ENCODE assay signal across 9 mouse cellular contexts in the genomic region with DNA sequence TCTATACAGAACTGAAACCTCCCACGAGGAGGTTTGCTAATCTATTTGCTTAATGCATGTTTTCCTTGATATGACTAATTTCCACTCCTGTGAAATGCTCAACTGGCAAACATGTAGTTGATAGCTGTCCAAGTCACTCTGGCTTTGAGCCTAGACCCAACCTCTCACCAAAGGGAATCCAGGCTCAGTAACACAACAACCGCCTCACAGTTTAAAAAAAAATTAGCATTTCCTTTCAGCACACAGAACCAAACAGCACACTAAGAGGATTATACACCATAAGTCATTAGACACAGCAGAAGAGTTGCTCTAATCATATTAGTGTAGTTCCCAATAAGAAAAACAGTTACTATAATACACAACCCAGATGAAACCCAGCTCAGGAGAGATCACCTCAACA. TPM values are rescaled to one million over a fixed set of nuclear protein-coding genes. Genes with fewer than 3 reads are reported as not detected.
DNase-seq lines count a peak whose midpoint lies in the region; ATAC-seq and TF ChIP-seq lines count a peak whose summit lies in the region.
"Had no signal": no experiment of that assay in that cellular context is flagged by ENCODE, and none has a peak within 500 bp of the region (broad histone marks: within the 10 kb centered on the region; RNA-seq: fewer than 3 reads in every experiment).

No protein-coding gene starts in this region.

- H3K4me1 ChIP-seq in hindbrain, embryonic 15.5 days (replicated peaks) = 0 out of 2 replicates have a peak, but pooled peaks cover 2% of the 10 kb centered on the region
- H3K4me1 ChIP-seq in hindbrain, embryonic 10.5 days (replicated peaks) = no peaks in the 10 kb centered on the region
- H3K4me1 ChIP-seq in intestine, embryonic 16.5 days (ENCODE audit: control insufficient read depth, insufficient read depth, low read length) = 0 out of 2 replicates have a peak, but pooled peaks cover 3% of the 10 kb centered on the region
- H3K4me1 ChIP-seq: embryonic facial prominence, embryonic 12.5 days had no signal

- TF ChIP-seq CTCF in brain, embryonic 14.5 days (IDR thresholded peaks at IDR 0.05; ENCODE audit: borderline replicate concordance, extremely low read depth, insufficient read depth, insufficient read length) = no peak

- H3K27me3 ChIP-seq in hindbrain, embryonic 15.5 days = no peaks in the 10 kb centered on the region
- H3K27me3 ChIP-seq in hindbrain, embryonic 10.5 days (ENCODE audit: insufficient read depth, poor library complexity, severe bottlenecking) = no peaks in the 10 kb centered on the region
- no peaks in the 10 kb centered on the region for H3K27me3 ChIP-seq in intestine, embryonic 16.5 days (replicated peaks; ENCODE audit: control insufficient read depth, insufficient read depth, low read length)
- H3K27me3 ChIP-seq: embryonic facial prominence, embryonic 12.5 days had no signal

- no peak overlapping the region for H3K27ac ChIP-seq in hindbrain, embryonic 15.5 days (replicated peaks)
- no peak overlapping the region for H3K27ac ChIP-seq in hindbrain, embryonic 10.5 days
- no peak overlapping the region for H3K27ac ChIP-seq in intestine, embryonic 16.5 days (ENCODE audit: low read length)
- H3K27ac ChIP-seq: embryonic facial prominence, embryonic 12.5 days had no signal

- H3K9me3 ChIP-seq in hindbrain, embryonic 15.5 days = no peaks in the 10 kb centered on the region
- H3K9me3 ChIP-seq in hindbrain, embryonic 10.5 days = no peaks in the 10 kb centered on the region
- no peaks in the 10 kb centered on the region for H3K9me3 ChIP-seq in intestine, embryonic 16.5 days (ENCODE audit: control insufficient read depth, low read length)
- H3K9me3 ChIP-seq: embryonic facial prominence, embryonic 12.5 days had no signal

- TF ChIP-seq POLR2A in brain, embryonic 14.5 days (IDR thresholded peaks at IDR 0.05; ENCODE audit: borderline replicate concordance, extremely low read depth, insufficient read depth, insufficient read length, poor library complexity, severe bottlenecking) = no peak

- H3K4me2 ChIP-seq in hindbrain, embryonic 15.5 days = no peak overlapping the region
- H3K4me2 ChIP-seq in intestine, embryonic 16.5 days (ENCODE audit: low read depth, low read length) = no peak overlapping the region
- H3K4me2 ChIP-seq: embryonic facial prominence, embryonic 12.5 days had no signal

- no peak overlapping the region for H3K9ac ChIP-seq in hindbrain, embryonic 15.5 days
- H3K9ac ChIP-seq in intestine, embryonic 16.5 days (ENCODE audit: low read depth, low read length) = no peak overlapping the region
- H3K9ac ChIP-seq: embryonic facial prominence, embryonic 12.5 days had no signal

- no peak overlapping the region for H3K4me3 ChIP-seq in hindbrain, embryonic 15.5 days
- no peak overlapping the region for H3K4me3 ChIP-seq in hindbrain, embryonic 10.5 days
- H3K4me3 ChIP-seq in intestine, embryonic 16.5 days (ENCODE audit: low read length) = no peak overlapping the region
- H3K4me3 ChIP-seq: embryonic facial prominence, embryonic 12.5 days had no signal

- no peak for DNase-seq in hindbrain, embryonic 10.5 days (ENCODE audit: low spot score)
- peak; percentile 87 for DNase-seq in brain, embryonic 14.5 days (ENCODE audit: low read depth)
- DNase-seq in cerebellum, postnatal 14 days = peak; percentile 88 to 93
- DNase-seq in lung, postnatal 25 days (ENCODE audit: low spot score) = peak; percentile 17
- no peak for DNase-seq in neural tube, embryonic 10.5 days (ENCODE audit: extremely low spot score, low spot score)

- no peaks in the 10 kb centered on the region for H3K36me3 ChIP-seq in hindbrain, embryonic 15.5 days
- H3K36me3 ChIP-seq in hindbrain, embryonic 10.5 days = no peaks in the 10 kb centered on the region
- no peaks in the 10 kb centered on the region for H3K36me3 ChIP-seq in intestine, embryonic 16.5 days (ENCODE audit: control insufficient read depth, insufficient read depth, low read length)
- H3K36me3 ChIP-seq: embryonic facial prominence, embryonic 12.5 days had no signal

- ATAC-seq in hindbrain, embryonic 15.5 days (ENCODE audit: low FRiP score, low read depth) = peak; percentile 63; the same call in 1 of the 2 replicates
- ATAC-seq in intestine, embryonic 16.5 days = no peak
- ATAC-seq: Patski had no signal

- WGBS in hindbrain, embryonic 15.5 days = 51% methylated on average over 2 of the region's 2 CpGs
- WGBS in hindbrain, embryonic 10.5 days = 85% methylated on average over 2 of the region's 2 CpGs
- WGBS in intestine, embryonic 16.5 days = 48% methylated on average over 2 of the region's 2 CpGs

RNA-seq across cellular contexts. Expression of a gene that starts 33.2 kb away (rescaled TPM):
- 0.83 and 1.4 TPM in 2 replicates for polyA plus RNA-seq in hindbrain, embryonic 15.5 days (2015; fragmentation: Nextera tagmentation; extraction: Ambion mirVana)
- polyA plus RNA-seq in hindbrain, embryonic 10.5 days (2016; fragmentation: Nextera tagmentation; extraction: Ambion mirVana) = 1.2 and 2.0 TPM in 2 replicates
- 0.19 and 0.55 TPM in 2 replicates for polyA plus RNA-seq in brain, embryonic 14.5 days (2012; rRNA removed)
- polyA plus RNA-seq in intestine, embryonic 16.5 days (2015; fragmentation: Nextera tagmentation; extraction: Ambion mirVana) = 0.67 and 1.3 TPM in 2 replicates
- polyA plus RNA-seq: Patski had no signal

Comparison
In these comparisons a context has a peak if more than half of its experiments do, and no peak if none do; other contexts are left out.
1. DNase-seq: peak in brain, embryonic 14.5 days (single experiment), cerebellum, postnatal 14 days (2 of 2) and lung, postnatal 25 days (single experiment); none in hindbrain, embryonic 10.5 days (single experiment) and neural tube, embryonic 10.5 days (single experiment).